Mouse (Mus musculus): ENCODE results near the gene Yae1d1.
"Not testable (repeated sequence)": the region's sequence is repeated elsewhere in the genome, so short reads cannot be mapped to it uniquely, and the experiment has no call there.

Yae1d1 gene

GRCm38 (mm10) chr13:17992697-17993514, at the start of gene Yae1d1:
Gene Yae1d1 (minus strand): TSS chr13:17993349.
- peak; percentile 71 for DNase-seq (ENCODE audit: low read depth, low spot score)

- no peak for DNase-seq (ENCODE audit: low read depth, low spot score)
These were observed 45.7 kb upstream of the Yae1d1 start for GRCm38 (mm10) chr13:18038814-18039213.

GRCm38 (mm10) chr13:18016604-18017003, 23.5 kb upstream of the Yae1d1 start:
- DNase-seq (ENCODE audit: low read depth, low spot score), result no peak

- DNase-seq (ENCODE audit: low read depth, low spot score), result no peak
These were observed 20.1 kb upstream of the Yae1d1 start for GRCm38 (mm10) chr13:18013205-18013604.

- DNase-seq (ENCODE audit: low read depth, low spot score), result no peak
These were observed 17.9 kb upstream of the Yae1d1 start for GRCm38 (mm10) chr13:18011055-18011454.

GRCm38 (mm10) chr13:17993515-17993847, 332 bp upstream of the Yae1d1 start:
- DNase-seq (ENCODE audit: low read depth, low spot score), result no peak

- DNase-seq (ENCODE audit: low read depth, low spot score), result no peak
These were observed 1.1 kb downstream of the Yae1d1 start for GRCm38 (mm10) chr13:17992009-17992408.

- DNase-seq (ENCODE audit: low read depth, low spot score), result peak; percentile 22
These were observed 10.0 kb downstream of the Yae1d1 start for GRCm38 (mm10) chr13:17983194-17983593.

- DNase-seq (ENCODE audit: low read depth, low spot score), result no peak
These were observed 10.5 kb downstream of the Yae1d1 start for GRCm38 (mm10) chr13:17982634-17983033.

- DNase-seq (ENCODE audit: low read depth, low spot score), result no peak
These were observed 16.1 kb downstream of the Yae1d1 start for GRCm38 (mm10) chr13:17976854-17977739.

GRCm38 (mm10) chr13:17975891-17976290, 17.3 kb downstream of the Yae1d1 start:
- peak; percentile 45 for DNase-seq (ENCODE audit: low read depth, low spot score)

GRCm38 (mm10) chr13:17975457-17975856, 17.7 kb downstream of the Yae1d1 start:
- no peak for DNase-seq (ENCODE audit: low read depth, low spot score)

- DNase-seq (ENCODE audit: low read depth, low spot score), result no peak
These were observed 18.4 kb downstream of the Yae1d1 start for GRCm38 (mm10) chr13:17974734-17975133.

- no peak for DNase-seq (ENCODE audit: low read depth, low spot score)
These were observed 32.5 kb downstream of the Yae1d1 start for GRCm38 (mm10) chr13:17960613-17961012.

- DNase-seq (ENCODE audit: low read depth, low spot score), result no peak
These were observed 38.9 kb downstream of the Yae1d1 start for GRCm38 (mm10) chr13:17954282-17954681.

GRCm38 (mm10) chr13:17950581-17950980, 42.6 kb downstream of the Yae1d1 start:
- not testable (repeated sequence) for DNase-seq (ENCODE audit: low read depth, low spot score)

- DNase-seq (ENCODE audit: low read depth, low spot score), result no peak
These were observed 43.6 kb downstream of the Yae1d1 start for GRCm38 (mm10) chr13:17949555-17949954.

GRCm38 (mm10) chr13:17944078-17944917, 48.9 kb downstream of the Yae1d1 start, which contains the start of gene Rala:
Gene Rala (minus strand): TSS chr13:17944239.
- peak; percentile 69 for DNase-seq (ENCODE audit: low read depth, low spot score)

- DNase-seq (ENCODE audit: low read depth, low spot score), result no peak
These were observed 49.7 kb downstream of the Yae1d1 start for GRCm38 (mm10) chr13:17943306-17944077.

- no peak for DNase-seq (ENCODE audit: low read depth, low spot score)
These were observed 50.8 kb downstream of the Yae1d1 start for GRCm38 (mm10) chr13:17942338-17942737.

Measured in skeletal muscle tissue, adult 2 months (tissue).